Mouse (Mus musculus) frontal cortex, postnatal 25 days (tissue): ENCODE measurements at regions not wholly inside any gene's neighbourhood (a gene's known extent, or its start where the extent isn't known, plus 50 kb on each side); places are given as distances from the start of the nearest gene placed in this dataset.

Experiments used
- DNase-seq, 2 experiments: peaks; one replicate each; pipeline ENCODE4 v3.0.0; 2022; ENCODE audit warnings: low spot score in 2 of 2

- DNase-seq: no peak
Observed at GRCm38 (mm10) chr5:28919296-28920063, 276.3 kb upstream of the Rnf32 start.

DNA sequence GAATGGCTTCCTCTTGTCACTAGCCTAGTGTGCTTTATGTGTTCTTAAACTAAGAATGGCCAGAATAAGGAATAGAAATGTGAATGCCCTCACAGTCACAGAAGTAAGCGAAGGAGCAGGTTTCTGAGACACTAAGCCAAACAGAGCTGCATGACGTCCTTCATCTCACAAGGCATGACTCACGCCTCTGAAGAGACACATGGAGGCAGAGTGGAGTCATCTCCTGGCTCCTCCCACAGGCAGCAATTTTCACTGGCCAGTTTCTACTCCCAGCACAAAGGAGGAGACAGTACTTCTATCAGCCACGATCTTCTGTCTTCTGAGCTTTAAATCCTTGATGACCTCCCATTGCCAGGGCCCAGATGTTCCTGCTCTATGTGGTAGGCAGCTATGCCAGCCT, 291.3 kb upstream of the Rnf32 start:
- no peak for DNase-seq

DNA sequence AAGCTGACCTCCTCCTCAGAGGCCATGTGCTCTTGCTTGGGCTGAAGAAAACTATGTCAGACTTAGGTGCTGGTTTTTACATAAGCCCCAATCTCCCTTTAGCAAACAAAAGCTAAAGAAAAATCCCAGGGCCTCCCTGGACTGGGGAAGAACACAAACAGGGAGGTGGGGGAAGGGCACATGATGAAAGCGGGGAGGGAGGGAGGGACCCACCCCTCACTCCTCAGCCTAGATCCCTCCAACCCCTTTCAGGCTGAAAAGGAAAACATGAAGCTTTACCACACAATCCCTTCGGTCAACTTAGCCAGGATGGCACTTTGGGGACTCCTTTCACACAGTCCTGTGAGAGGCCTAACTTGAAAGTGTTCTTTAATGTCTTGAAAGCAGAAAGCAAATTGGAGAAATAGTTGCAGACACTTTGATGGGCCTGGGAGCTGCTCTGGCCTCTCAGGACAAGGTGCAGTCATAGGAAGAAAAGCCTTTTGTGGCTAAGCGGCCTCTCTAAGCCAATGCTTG, 291.9 kb upstream of the Rnf32 start:
- no peak for DNase-seq

DNA sequence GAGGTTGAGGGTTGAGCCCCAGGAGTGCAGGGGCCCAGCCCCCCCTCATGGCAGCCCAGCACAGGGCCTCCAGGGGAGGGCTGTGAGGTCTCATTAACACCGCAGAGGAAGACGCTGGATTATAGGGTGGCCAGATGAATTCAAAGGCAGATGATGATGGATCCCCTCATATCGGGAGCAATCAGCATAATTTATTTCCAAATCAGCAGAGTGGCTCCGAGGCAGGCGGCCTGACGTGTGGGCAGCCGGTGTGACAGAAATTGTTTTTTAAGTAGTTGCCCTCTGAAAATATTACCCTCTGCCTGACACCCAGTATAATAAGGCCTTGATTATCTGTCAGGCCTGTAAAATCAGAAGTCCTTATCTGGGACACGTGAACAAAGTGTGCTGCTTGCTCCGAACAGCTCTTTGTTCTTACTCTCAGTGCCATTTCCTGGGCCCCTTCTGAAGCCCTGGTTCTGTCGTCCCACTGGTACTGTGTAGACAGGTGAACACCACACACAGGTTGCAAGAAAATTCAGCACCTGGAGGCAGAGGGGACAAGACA, 303.0 kb upstream of the Rnf32 start:
- DNase-seq: no peak

DNA sequence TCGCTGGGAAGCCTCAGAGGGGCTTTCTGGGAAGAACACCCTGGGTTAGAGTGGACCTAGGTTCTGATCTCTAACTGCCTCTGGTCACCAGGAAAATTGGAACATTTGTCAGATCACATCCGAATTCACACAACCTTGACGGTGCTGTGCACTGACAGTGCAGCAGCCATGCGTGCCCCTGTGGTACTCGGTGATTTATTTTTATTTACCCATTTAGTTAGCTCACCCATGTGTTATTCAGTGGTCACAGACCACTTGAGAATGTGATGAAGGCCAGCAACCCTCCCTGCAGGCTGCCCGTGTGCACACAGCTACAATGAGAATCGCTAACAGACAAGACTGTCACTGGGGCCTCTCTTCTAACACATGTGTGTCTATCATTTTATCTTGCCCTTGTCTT, 303.8 kb upstream of the Rnf32 start:
- no peak for DNase-seq

DNA sequence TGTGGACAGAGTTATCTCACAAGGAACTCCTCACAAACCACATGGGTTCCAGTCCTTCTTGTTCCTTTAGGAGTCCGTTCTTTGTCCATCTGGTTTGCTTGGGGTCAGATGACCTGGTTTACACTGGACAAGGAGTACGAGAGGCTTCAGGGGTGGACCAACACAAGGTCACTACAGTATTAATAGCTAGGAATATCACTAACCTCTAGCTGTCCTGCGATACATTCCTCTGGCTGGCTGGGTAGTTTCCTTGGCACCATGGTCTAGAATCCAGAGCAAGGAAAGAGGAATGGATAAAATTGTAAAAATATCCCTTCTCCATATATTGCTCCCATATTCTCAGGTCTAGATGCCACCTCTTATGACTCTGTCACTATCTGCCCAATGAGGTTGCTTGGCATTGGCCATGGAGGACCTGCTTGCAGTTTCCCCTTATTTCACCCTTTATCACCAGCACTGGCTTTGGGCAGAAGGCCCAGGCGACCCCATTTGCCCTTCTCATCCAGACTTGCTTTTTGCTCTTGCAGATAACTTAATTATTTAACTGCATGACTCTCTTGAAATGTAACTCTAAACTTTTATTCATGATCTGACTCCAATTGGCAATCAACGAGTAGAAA, 310.9 kb upstream of the Rnf32 start:
- DNase-seq: no peak

GRCm38 (mm10) chr5:28876199-28876598, 319.6 kb upstream of the Rnf32 start:
- no peak for DNase-seq

DNA sequence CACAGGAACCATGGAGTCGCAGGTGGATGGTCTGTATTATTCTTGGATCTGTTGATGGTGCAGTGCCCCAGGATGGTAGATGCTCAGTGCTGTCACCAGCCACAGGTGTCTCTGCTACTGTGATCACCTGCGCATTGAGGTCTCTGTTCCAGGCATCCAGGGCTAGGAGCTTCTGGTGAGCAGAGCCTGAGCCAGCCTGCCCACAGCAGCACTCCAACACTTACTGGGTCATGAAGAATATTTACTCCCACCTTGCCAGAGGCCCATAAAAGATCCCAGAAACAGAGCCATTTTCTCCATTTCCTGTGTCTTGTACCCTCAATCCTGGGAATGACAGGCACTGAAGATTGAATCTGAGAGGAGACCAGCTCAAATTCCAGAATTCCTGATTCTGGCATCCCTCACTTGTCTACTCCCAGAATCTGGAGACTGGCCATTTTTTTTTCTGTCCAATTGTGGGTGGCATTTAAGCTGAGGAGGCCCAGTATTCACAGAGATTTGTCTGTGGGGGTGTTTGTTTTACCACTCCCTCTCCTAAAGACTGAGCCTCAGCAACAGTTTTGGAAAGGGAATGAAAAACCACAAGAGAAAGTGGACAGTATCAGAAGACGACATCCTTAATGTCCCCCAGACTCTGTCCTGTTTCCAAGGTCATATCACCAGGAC, 322.1 kb upstream of the Rnf32 start:
- DNase-seq: no peak

DNA sequence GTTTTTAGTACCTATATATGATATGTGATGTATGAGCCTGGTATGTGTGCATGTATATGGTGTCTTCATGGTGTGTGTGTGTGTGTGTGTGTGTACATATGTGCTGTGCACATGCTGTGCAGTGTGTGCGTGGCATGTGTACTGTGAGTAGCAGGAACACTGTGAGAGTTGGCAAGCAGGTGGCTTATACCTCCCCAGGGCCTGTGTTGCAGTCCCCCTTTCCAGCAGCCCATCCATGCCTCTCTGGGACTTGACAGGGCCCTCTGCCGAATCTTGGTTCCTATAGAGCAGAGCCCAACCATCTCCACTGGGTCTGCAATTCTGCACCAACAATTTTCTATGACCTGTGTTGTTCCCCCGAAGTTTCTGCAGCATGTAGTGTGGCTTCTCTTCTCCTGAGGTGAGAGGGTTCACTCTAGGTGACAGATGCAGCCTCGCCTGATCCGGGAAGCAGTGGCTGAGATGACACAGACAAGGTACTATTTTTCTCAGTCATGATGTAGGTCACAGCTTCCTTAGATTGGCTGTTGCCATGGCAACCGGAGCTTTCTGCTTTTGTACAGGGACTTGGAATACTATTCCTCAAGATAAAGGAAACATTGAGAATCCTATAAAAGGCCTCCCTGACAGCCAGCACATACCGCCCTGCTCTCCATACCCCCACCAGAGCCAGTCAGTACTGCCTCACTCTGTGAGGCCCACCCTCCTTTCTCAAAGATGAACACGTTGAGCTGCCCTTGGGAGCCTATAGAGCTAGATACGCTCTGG, 336.0 kb upstream of the Rnf32 start:
- DNase-seq: peak; percentile 64 to 70

GRCm38 (mm10) chr5:28838141-28838925, 357.5 kb upstream of the Rnf32 start:
- no peak for DNase-seq

GRCm38 (mm10) chr5:28819091-28819490, 352.0 kb upstream of the Shh start:
- DNase-seq: peak; percentile 14 to 18

- no peak for DNase-seq
Observed at GRCm38 (mm10) chr5:28807950-28808349, 340.9 kb upstream of the Shh start.

DNA sequence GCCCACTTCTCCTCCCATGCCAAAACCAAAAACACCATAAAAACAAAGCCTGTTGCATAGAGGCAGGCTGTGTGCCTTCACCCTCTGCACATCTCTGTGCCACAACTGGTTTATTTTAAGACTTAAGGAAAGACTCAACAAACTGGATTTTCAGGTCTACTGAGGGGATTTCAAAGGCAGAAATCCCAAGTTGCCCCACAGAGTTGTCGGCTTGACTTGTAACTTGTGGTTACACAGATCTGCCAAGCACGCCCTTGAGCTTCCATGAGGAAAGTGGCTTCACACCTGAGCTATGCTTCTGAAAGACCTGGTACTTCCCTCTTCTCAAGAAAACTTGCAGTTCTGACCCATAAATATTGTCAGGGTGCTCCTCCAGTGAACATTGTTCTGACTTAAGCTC, 332.4 kb upstream of the Shh start:
- no peak for DNase-seq

GRCm38 (mm10) chr5:28798361-28798760, 331.3 kb upstream of the Shh start:
- DNase-seq: no peak

GRCm38 (mm10) chr5:28795130-28795758, 328.2 kb upstream of the Shh start:
- no peak for DNase-seq

GRCm38 (mm10) chr5:28793781-28794180, 326.7 kb upstream of the Shh start:
- DNase-seq: no peak

DNA sequence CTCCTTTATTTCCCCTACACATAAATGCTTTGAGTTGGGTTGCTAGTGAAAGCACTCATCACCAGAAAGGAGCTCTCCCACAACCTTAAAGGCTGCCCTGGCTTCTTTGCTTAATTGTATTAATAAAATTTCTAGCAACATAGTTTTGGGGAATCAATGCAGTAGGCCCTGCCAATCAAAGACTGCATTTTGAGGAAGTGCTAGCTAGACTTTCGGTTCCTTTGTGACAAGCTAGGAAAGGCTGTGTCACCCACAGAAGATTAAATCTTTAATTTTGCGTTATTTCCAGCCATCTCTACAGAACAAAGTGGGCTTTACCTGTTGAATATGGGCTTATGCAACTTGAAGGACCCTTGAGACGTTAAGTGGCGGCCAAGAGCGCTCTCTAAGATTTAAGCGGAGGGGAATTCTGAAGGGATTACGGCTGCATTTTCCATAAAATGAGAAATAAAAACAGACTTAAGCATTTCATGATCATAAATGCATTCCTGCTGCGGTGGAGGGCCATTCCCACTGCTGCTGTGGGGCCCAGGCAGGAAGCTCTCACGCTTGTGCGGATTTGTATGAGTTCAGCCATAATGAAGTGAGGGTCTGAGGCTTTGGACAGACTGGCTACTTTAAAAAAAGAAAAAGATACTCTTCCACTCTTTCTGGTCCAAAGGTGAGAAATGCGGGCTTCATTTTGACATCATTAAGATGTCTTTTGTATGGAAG, 318.4 kb upstream of the Shh start:
- no peak for DNase-seq

DNA sequence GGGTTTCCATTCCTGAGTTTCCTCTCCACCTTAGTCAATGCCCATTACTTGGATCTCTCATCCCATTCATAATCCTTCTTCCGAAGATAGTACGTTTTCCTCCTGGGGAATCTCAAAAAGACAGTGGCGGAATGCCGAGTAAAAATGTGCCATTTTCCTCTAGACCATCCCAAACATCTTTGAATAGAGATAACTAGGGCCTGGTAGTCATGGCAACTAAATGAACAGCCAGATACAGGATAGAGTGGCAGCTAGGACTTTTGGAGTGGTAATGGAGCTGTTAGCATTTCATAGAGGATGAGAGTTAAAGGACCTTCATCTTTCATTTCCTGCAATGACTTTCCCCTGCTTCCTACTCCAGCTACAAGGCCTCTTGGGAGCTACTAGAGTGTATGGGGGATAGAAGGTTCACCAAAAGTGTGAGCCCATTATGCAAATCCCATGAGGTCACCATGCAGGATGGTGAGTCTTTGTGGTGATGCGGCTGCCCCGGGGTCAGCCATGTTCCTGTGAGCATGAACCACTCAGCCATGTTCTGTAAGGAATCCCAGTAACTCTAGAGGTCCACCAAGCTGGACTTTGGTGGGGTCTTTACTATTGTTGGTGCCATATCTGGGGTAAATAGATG, 317.4 kb upstream of the Shh start:
- DNase-seq: no peak

GRCm38 (mm10) chr5:28775648-28776359, 308.7 kb upstream of the Shh start:
- DNase-seq: no peak
